Mouse (Mus musculus): Measurements from ENCODE around the gene Olfr718-ps1. TPM values are rescaled to one million over a fixed set of nuclear protein-coding genes. Genes with fewer than 3 reads are reported as not detected.

The Olfr718-ps1 gene
- polyA plus RNA-seq (2012; rRNA removed): not detected in 2 replicates

GRCm38 (mm10) chr5:143147481-143147880 lies at the start of gene Olfr718-ps1:
TSS of gene Olfr718-ps1 (minus strand) at chr5:143147581.

GRCm38 (mm10) chr5:143180255-143181076 lies 33.1 kb upstream of the Olfr718-ps1 start, which contains the start of the genes Rbak and Spdye4b:
TSS of gene Rbak (minus strand) at chr5:143180775.
TSS of gene Spdye4b (plus strand) at chr5:143181017.

GRCm38 (mm10) chr5:143112281-143113246 lies 34.8 kb downstream of the Olfr718-ps1 start, which contains the start of gene Rnf216:
TSS of gene Rnf216 (minus strand) at chr5:143112994.

Other genes starting within 250 kb of the Olfr718-ps1 start
- gene Actb, start 240.8 kb downstream of the Olfr718-ps1 start, polyA plus RNA-seq (2012; rRNA removed): 4,994 and 6,562 TPM in 2 replicates
- gene Fscn1, start 187.2 kb downstream of the Olfr718-ps1 start, polyA plus RNA-seq (2012; rRNA removed): 13.7 and 18.7 TPM in 2 replicates
- 11.1 and 12.8 TPM in 2 replicates for gene Rnf216, start 34.6 kb downstream of the Olfr718-ps1 start, polyA plus RNA-seq (2012; rRNA removed)
- 0.78 and 1.2 TPM in 2 replicates for gene Rbak, start 33.2 kb upstream of the Olfr718-ps1 start, polyA plus RNA-seq (2012; rRNA removed)
- gene Spdye4b, start 33.4 kb upstream of the Olfr718-ps1 start, polyA plus RNA-seq (2012; rRNA removed): not detected in 2 replicates
- not detected in 2 replicates for gene Spdye4a, start 79.3 kb upstream of the Olfr718-ps1 start, polyA plus RNA-seq (2012; rRNA removed)
- gene Zfp12, start 87.6 kb upstream of the Olfr718-ps1 start, polyA plus RNA-seq (2012; rRNA removed): 1.9 and 2.4 TPM in 2 replicates
- 3.2 and 4.9 TPM in 2 replicates for gene Zfp316, start 122.4 kb upstream of the Olfr718-ps1 start, polyA plus RNA-seq (2012; rRNA removed)
- 0.22 and 0.50 TPM in 2 replicates for gene Zfp853, start 146.0 kb upstream of the Olfr718-ps1 start, polyA plus RNA-seq (2012; rRNA removed)
- gene E130309D02Rik, start 167.8 kb upstream of the Olfr718-ps1 start, polyA plus RNA-seq (2012; rRNA removed): 15.8 and 22.0 TPM in 2 replicates
- gene Zdhhc4, start 181.7 kb upstream of the Olfr718-ps1 start, polyA plus RNA-seq (2012; rRNA removed): 33.6 and 42.8 TPM in 2 replicates
- 0.61 and 0.87 TPM in 2 replicates for gene Grid2ip, start 209.8 kb upstream of the Olfr718-ps1 start, polyA plus RNA-seq (2012; rRNA removed)